Mouse (Mus musculus): ENCODE measurements around the gene Olfr90.

- no peak for TF ChIP-seq MAX (IDR thresholded peaks at IDR 0.05; ENCODE audit: low read depth)
- TF ChIP-seq E2F4 (IDR thresholded peaks at IDR 0.05; ENCODE audit: insufficient read depth) = no peak
- no peak for TF ChIP-seq TCF12 (IDR thresholded peaks at IDR 0.05; ENCODE audit: insufficient read depth, poor library complexity, severe bottlenecking)
- no peak for TF ChIP-seq POLR2AphosphoS2 (IDR thresholded peaks at IDR 0.05; ENCODE audit: insufficient read length, low read depth)
Measured at GRCm38 (mm10) chr17:37080119-37080518, 8.2 kb downstream of the Olfr90 start.
